Mouse (Mus musculus) ES-E14 (cell line): ENCODE measurements around the gene Hpdl. TPM values are rescaled to one million over a fixed set of nuclear protein-coding genes. Genes with fewer than 3 reads are reported as not detected.

Source experiments
- DNase-seq: peaks from one replicate; pipeline ENCODE4 v3.0.0-alpha.2; 2013; ENCODE audit warnings: low read depth, low spot score
- H3K27ac ChIP-seq: 2 replicates; pipeline ENCODE4 v1.5.1; 2012; ENCODE audit warnings: low read depth, mild to moderate bottlenecking, low read length, moderate library complexity, mixed read lengths; ENCODE audit not compliant: poor library complexity, insufficient read depth, severe bottlenecking
- H3K36me3 ChIP-seq: 2 replicates; pipeline ENCODE4 v1.6.1; 2012; ENCODE audit warnings: mild to moderate bottlenecking, low read length, moderate library complexity, mixed read lengths; ENCODE audit not compliant: control insufficient read depth, poor library complexity, insufficient read depth, severe bottlenecking
- H3K4me1 ChIP-seq, 2 experiments: fragments of 150-350 bp in 1 of 2; sonication (generic) in 1 of 2; 2 replicates each; pipeline ENCODE4 v1.6.1; 2012; ENCODE audit warnings: low read length in 2 of 2, mild to moderate bottlenecking in 1 of 2, mixed read lengths in 1 of 2; ENCODE audit not compliant: control insufficient read depth in 2 of 2, insufficient read depth in 2 of 2, poor library complexity in 1 of 2
- H3K4me3 ChIP-seq, 2 experiments: fragments of 150-350 bp in 1 of 2; sonication (generic) in 1 of 2; 2 replicates each; pipeline ENCODE4 v1.5.1; 2012; ENCODE audit warnings: low read length in 2 of 2, low read depth in 1 of 2, mild to moderate bottlenecking in 1 of 2, mixed read lengths in 1 of 2; ENCODE audit not compliant: insufficient read depth in 1 of 2, poor library complexity in 1 of 2, severe bottlenecking in 1 of 2
- H3K9ac ChIP-seq: 2 replicates; pipeline ENCODE4 v1.6.1; 2012; ENCODE audit warnings: low read depth, mild to moderate bottlenecking, low read length, mixed read lengths; ENCODE audit not compliant: poor library complexity, insufficient read depth, severe bottlenecking
- H3K9me3 ChIP-seq: fragments of 150-350 bp; sonication (generic); 2 replicates; pipeline ENCODE4 v1.6.1; 2012; ENCODE audit warnings: low read depth, mild to moderate bottlenecking, low read length; ENCODE audit not compliant: control insufficient read depth, insufficient read depth
- CHD2 ChIP-seq: IDR thresholded peaks from 2 replicates; pipeline ENCODE4 v1.6.1; 2014; ENCODE audit warnings: mild to moderate bottlenecking, low read depth, low read length, inconsistent platforms
- HCFC1 ChIP-seq: IDR thresholded peaks from 2 replicates; pipeline ENCODE4 v1.6.1; 2012; ENCODE audit warnings: low read length, inconsistent platforms, borderline replicate concordance; ENCODE audit not compliant: insufficient read depth
- MAFK ChIP-seq: IDR thresholded peaks from 2 replicates; pipeline ENCODE4 v1.6.1; 2014; ENCODE audit warnings: mild to moderate bottlenecking, low read depth, low read length, inconsistent platforms; ENCODE audit not compliant: insufficient read depth
- ZC3H11A ChIP-seq: IDR thresholded peaks from 2 replicates; pipeline ENCODE4 v1.6.1; 2012; ENCODE audit warnings: low read depth, mild to moderate bottlenecking, inconsistent platforms, low read length, borderline replicate concordance
- ZNF384 ChIP-seq: IDR thresholded peaks from 2 replicates; pipeline ENCODE4 v1.6.1; 2012; ENCODE audit warnings: low read depth, low read length, inconsistent platforms
- in situ Hi-C, 2 experiments: fragments of 600-800 bp; cut with MboI; formaldehyde crosslinking; loops; one replicate each; pipeline ENCODE4 v1.15.1; 2025; ENCODE audit warnings: low sequenced_read_pairs in 2 of 2, inconsistent platforms in 1 of 2; ENCODE audit not compliant: unreplicated experiment in 2 of 2
- total RNA-seq: library from RNA; depleted of rRNA; stranded (reverse); fragments of 300-350 nt; gene quantifications from 2 replicates; pipeline ENCODE4 v1.2.3, GENCODE M21; 2012

Hpdl gene
- total RNA-seq, 1 experiment = 5.8 TPM

GRCm38 (mm10) chr4:116796442-116797110, 24.9 kb downstream of the Hpdl start:
- Histone ChIP-seq H3K9ac (no peak overlapping the region), H3K4me1 (no peaks in the 10 kb centered on the region), H3K27ac (no peak overlapping the region), H3K9me3 (no peaks in the 10 kb centered on the region), H3K36me3 (peaks cover 6% of the 10 kb centered on the region; the same call in 1 of the 2 replicates), H3K4me3 (no peak overlapping the region)
- no peak for DNase-seq
- in situ Hi-C loops = no loop called here
- TF ChIP-seq HCFC1 = no peak
- TF ChIP-seq CHD2 = no peak
- TF ChIP-seq ZC3H11A = no peak
- no peak for TF ChIP-seq MAFK
- no peak for TF ChIP-seq ZNF384

- Histone ChIP-seq H3K27ac (no peak overlapping the region), H3K36me3 (no peaks in the 10 kb centered on the region), H3K9me3 (no peaks in the 10 kb centered on the region), H3K4me3 (no peak overlapping the region), H3K9ac (no peak overlapping the region), H3K4me1 (no peaks in the 10 kb centered on the region)
- no peak for DNase-seq
- in situ Hi-C loops = no loop called here
- TF ChIP-seq ZC3H11A (no peak), ZNF384 (no peak), CHD2 (no peak), HCFC1 (no peak), MAFK (no peak)
Observed at GRCm38 (mm10) chr4:116794273-116794672, 27.2 kb downstream of the Hpdl start.

GRCm38 (mm10) chr4:116792453-116792852, 29.1 kb downstream of the Hpdl start:
- Histone ChIP-seq H3K4me3 (no peak overlapping the region), H3K9me3 (no peaks in the 10 kb centered on the region), H3K27ac (no peak overlapping the region), H3K36me3 (no peaks in the 10 kb centered on the region), H3K9ac (no peak overlapping the region), H3K4me1 (no peaks in the 10 kb centered on the region)
- no peak for DNase-seq
- in situ Hi-C loops = no loop called here
- no peak for TF ChIP-seq MAFK
- no peak for TF ChIP-seq HCFC1
- TF ChIP-seq ZNF384 = no peak
- TF ChIP-seq ZC3H11A = no peak
- no peak for TF ChIP-seq CHD2

- TF ChIP-seq ZNF384 = no peak
- TF ChIP-seq ZC3H11A = 0 out of 2 replicates have a peak, but pooled peaks have one; percentile 39
- H3K4me1 ChIP-seq = peaks cover 0 to 2% of the 10 kb centered on the region in 2 experiments; a peak in 2 of 4 replicates
- in situ Hi-C loops = loop anchor here (5.0 to 10.0 kb wide), 2 partner anchors 72 to 74 kb away; no protein-coding TSS in a partner anchor
- H3K4me3 ChIP-seq = no peak overlapping the region
- H3K9ac ChIP-seq = no peak overlapping the region
- peak; percentile 86 for DNase-seq
- no peaks in the 10 kb centered on the region for H3K9me3 ChIP-seq
- H3K36me3 ChIP-seq = no peaks in the 10 kb centered on the region
- H3K27ac ChIP-seq = no peak overlapping the region
Observed at GRCm38 (mm10) chr4:116788956-116789355, 32.6 kb downstream of the Hpdl start.
